Mouse (Mus musculus) thymus, adult 2 months (tissue): ENCODE results near the gene Nfkb1. TPM values are rescaled to one million over a fixed set of nuclear protein-coding genes. Genes with fewer than 3 reads are reported as not detected.

Experiments used
- DNase-seq: peaks from one replicate; pipeline ENCODE4 v3.0.0; 2021
- H3K27ac ChIP-seq: fragments of 200-500 bp; 2 replicates; pipeline ENCODE4 v1.5.1; 2012; ENCODE audit warnings: low read length, control low read depth; ENCODE audit not compliant: control insufficient read depth, insufficient read depth
- H3K27me3 ChIP-seq: fragments of 200-500 bp; 2 replicates; pipeline ENCODE4 v1.6.1; 2012; ENCODE audit warnings: mild to moderate bottlenecking, low read length, moderate library complexity, mixed read lengths; ENCODE audit not compliant: control insufficient read depth, insufficient read depth
- H3K36me3 ChIP-seq: fragments of 200-500 bp; 2 replicates; pipeline ENCODE4 v1.6.1; 2012; ENCODE audit warnings: mild to moderate bottlenecking, low read length, moderate library complexity; ENCODE audit not compliant: control insufficient read depth, insufficient read depth
- H3K4me1 ChIP-seq: fragments of 200-500 bp; replicated peaks from 2 replicates; pipeline ENCODE4 v1.6.1; 2012; ENCODE audit warnings: low read length; ENCODE audit not compliant: control insufficient read depth, insufficient read depth
- H3K4me3 ChIP-seq: fragments of 200-500 bp; 2 replicates; pipeline ENCODE4 v1.5.1; 2012; ENCODE audit warnings: mild to moderate bottlenecking, low read length, control low read depth, moderate library complexity; ENCODE audit not compliant: control insufficient read depth, insufficient read depth
- CTCF ChIP-seq: fragments of 200-500 bp; IDR thresholded peaks from 2 replicates; pipeline ENCODE4 v1.5.1; 2012; ENCODE audit warnings: mild to moderate bottlenecking, control low read depth, low read length, moderate library complexity, borderline replicate concordance; ENCODE audit not compliant: control insufficient read depth, poor library complexity, insufficient read depth; ENCODE audit errors: extremely low read depth
- POLR2A ChIP-seq: fragments of 200-500 bp; IDR thresholded peaks from 2 replicates; pipeline ENCODE4 v1.6.1; 2012; ENCODE audit warnings: mild to moderate bottlenecking, low read length, control low read depth, moderate library complexity; ENCODE audit not compliant: control insufficient read depth, poor library complexity, insufficient read depth; ENCODE audit errors: extremely low read depth
- WGBS: fragments of 180-500 bp; shearing (Covaris S2); methylation state at CpG from one replicate; pipeline ENCODE4 v1.1.7; 2018; 5-methylcytosine and 5-hydroxymethylcytosine counted together
- polyA plus RNA-seq: library from polyadenylated mRNA; depleted of rRNA; stranded (reverse); fragments of >200 nt; gene quantifications from 2 replicates; pipeline ENCODE4 v1.2.3, GENCODE M21; 2012

The Nfkb1 gene
- polyA plus RNA-seq, 1 experiment, result 159 TPM

GRCm38 (mm10) chr3:135719179-135719532 lies 27.8 kb upstream of the Nfkb1 start:
- Histone ChIP-seq H3K27me3 (no peaks in the 10 kb centered on the region), H3K4me1 (peaks cover 12% of the 10 kb centered on the region), H3K36me3 (no peaks in the 10 kb centered on the region), H3K4me3 (no peak overlapping the region), H3K27ac (no peak overlapping the region)
- TF ChIP-seq CTCF, result no peak
- DNase-seq, result no peak
- WGBS, result 9% methylated on average over 6 of the region's 6 CpGs

- Histone ChIP-seq H3K36me3 (no peaks in the 10 kb centered on the region), H3K4me1 (peaks cover 12% of the 10 kb centered on the region), H3K27me3 (no peaks in the 10 kb centered on the region), H3K4me3 (no peak overlapping the region), H3K27ac (peak overlapping the region; percentile 34; the same call in 1 of the 2 replicates)
- 15% methylated on average over 6 of the region's 6 CpGs for WGBS
- TF ChIP-seq POLR2A (no peak), CTCF (no peak)
- no peak for DNase-seq
Observed at GRCm38 (mm10) chr3:135718323-135719178, 27.2 kb upstream of the Nfkb1 start.

GRCm38 (mm10) chr3:135713016-135713950 lies 21.9 kb upstream of the Nfkb1 start:
- no peaks in the 10 kb centered on the region for H3K27me3 ChIP-seq
- no peaks in the 10 kb centered on the region for H3K36me3 ChIP-seq
- 18% methylated on average over 4 of the region's 4 CpGs for WGBS
- no peak overlapping the region for H3K27ac ChIP-seq
- H3K4me3 ChIP-seq, result no peak overlapping the region
- no peak for TF ChIP-seq POLR2A
- no peak for TF ChIP-seq CTCF
- peaks cover 4% of the 10 kb centered on the region for H3K4me1 ChIP-seq
- DNase-seq, result no peak

GRCm38 (mm10) chr3:135711613-135712012 lies 20.3 kb upstream of the Nfkb1 start:
- WGBS, result 97% methylated on average over 4 of the region's 4 CpGs
- H3K4me1 ChIP-seq, result no peaks in the 10 kb centered on the region
- DNase-seq, result no peak
- TF ChIP-seq POLR2A (no peak), CTCF (no peak)
- H3K27me3 ChIP-seq, result no peaks in the 10 kb centered on the region
- H3K4me3 ChIP-seq, result no peak overlapping the region
- no peaks in the 10 kb centered on the region for H3K36me3 ChIP-seq
- H3K27ac ChIP-seq, result no peak overlapping the region

- DNase-seq, result no peak
- WGBS, result 93% methylated on average over 9 of the region's 9 CpGs
Observed at GRCm38 (mm10) chr3:135711040-135711570, 19.8 kb upstream of the Nfkb1 start.

GRCm38 (mm10) chr3:135703307-135703706 lies 12.0 kb upstream of the Nfkb1 start:
- no peak for TF ChIP-seq POLR2A
- Histone ChIP-seq H3K36me3 (no peaks in the 10 kb centered on the region), H3K27ac (no peak overlapping the region), H3K27me3 (no peaks in the 10 kb centered on the region), H3K4me1 (no peaks in the 10 kb centered on the region; the same call in 1 of the 2 replicates), H3K4me3 (no peak overlapping the region)
- no peak for DNase-seq
- 91% methylated on average over 2 of the region's 2 CpGs for WGBS

More at GRCm38 (mm10) chr3:135711040-135711570, 19.8 kb upstream of the Nfkb1 start:
- Histone ChIP-seq H3K27ac (no peak overlapping the region), H3K36me3 (no peaks in the 10 kb centered on the region), H3K4me1 (no peaks in the 10 kb centered on the region), H3K4me3 (no peak overlapping the region), H3K27me3 (no peaks in the 10 kb centered on the region)
- TF ChIP-seq POLR2A (no peak), CTCF (no peak)
